Mouse (Mus musculus): ENCODE measurements at regions not wholly inside any gene's neighbourhood (a gene's known extent, or its start where the extent isn't known, plus 50 kb on each side); places are given as distances from the start of the nearest gene placed in this dataset.
A peak's percentile ranks its signal among the peaks of the same experiment; 100 is the strongest.

GRCm38 (mm10) chr11:55974224-55974875, 66.5 kb downstream of the Nmur2 start:
- DNase-seq: no peak

GRCm38 (mm10) chr11:55966580-55966979, 74.2 kb downstream of the Nmur2 start:
- no peak for DNase-seq

GRCm38 (mm10) chr11:55958372-55958771, 82.4 kb downstream of the Nmur2 start:
- DNase-seq: no peak

GRCm38 (mm10) chr11:55957355-55957754, 83.5 kb downstream of the Nmur2 start:
- no peak for DNase-seq

- no peak for DNase-seq
Observed at GRCm38 (mm10) chr11:55953696-55954095, 87.1 kb downstream of the Nmur2 start.

GRCm38 (mm10) chr11:55949596-55949995, 91.2 kb downstream of the Nmur2 start:
- no peak for DNase-seq

- DNase-seq: peak; percentile 18 to 63
Observed at GRCm38 (mm10) chr11:55946629-55947240, 94.1 kb downstream of the Nmur2 start.

- no peak for DNase-seq
Observed at GRCm38 (mm10) chr11:55946028-55946427, 94.8 kb downstream of the Nmur2 start.

- no peak for DNase-seq
Observed at GRCm38 (mm10) chr11:55939983-55940382, 100.8 kb downstream of the Nmur2 start.

- no peak for DNase-seq
Observed at GRCm38 (mm10) chr11:55926366-55926765, 114.4 kb downstream of the Nmur2 start.

- DNase-seq: no peak
Observed at GRCm38 (mm10) chr11:55919066-55919465, 121.7 kb downstream of the Nmur2 start.

- no peak for DNase-seq
Observed at GRCm38 (mm10) chr11:55918411-55918810, 122.4 kb downstream of the Nmur2 start.

GRCm38 (mm10) chr11:55897506-55897905, 143.3 kb downstream of the Nmur2 start:
- DNase-seq: peak; percentile 27 to 41

- DNase-seq: no peak
Observed at GRCm38 (mm10) chr11:55890161-55890560, 150.6 kb downstream of the Nmur2 start.

- DNase-seq: no peak
Observed at GRCm38 (mm10) chr11:55878631-55879030, 162.2 kb downstream of the Nmur2 start.

GRCm38 (mm10) chr11:55867141-55867540, 173.7 kb downstream of the Nmur2 start:
- DNase-seq: no peak

- DNase-seq: no peak
Observed at GRCm38 (mm10) chr11:55859230-55859629, 181.6 kb downstream of the Nmur2 start.

GRCm38 (mm10) chr11:55820479-55820878, 212.5 kb upstream of the Glra1 start:
- no peak for DNase-seq

GRCm38 (mm10) chr11:55816566-55816965, 208.6 kb upstream of the Glra1 start:
- DNase-seq: no peak

- DNase-seq: no peak
Observed at GRCm38 (mm10) chr11:55810685-55811084, 202.7 kb upstream of the Glra1 start.

GRCm38 (mm10) chr11:55791195-55791865, 183.3 kb upstream of the Glra1 start:
- DNase-seq: peak in 1 of 2 experiments; percentile 0

- no peak for DNase-seq
Observed at GRCm38 (mm10) chr11:55789638-55790037, 181.6 kb upstream of the Glra1 start.

- no peak for DNase-seq
Observed at GRCm38 (mm10) chr11:55781044-55781443, 173.0 kb upstream of the Glra1 start.

- no peak for DNase-seq
Observed at GRCm38 (mm10) chr11:55780011-55780410, 172.0 kb upstream of the Glra1 start.
